Mouse (Mus musculus) CH12.LX (cell line): ENCODE measurements around the gene Rgl1.

Source experiments
- BHLHE40 ChIP-seq: IDR thresholded peaks from 2 replicates; pipeline ENCODE4 v1.6.1; 2011; ENCODE audit warnings: mild to moderate bottlenecking, low read depth, low read length, improper control_type of control experiment
- CHD1 ChIP-seq: IDR thresholded peaks from 2 replicates; pipeline ENCODE4 v1.6.1; 2012; ENCODE audit warnings: low read depth, low read length, improper control_type of control experiment, inconsistent platforms
- CTCF ChIP-seq, 2 experiments: IDR thresholded peaks in 1 of 2; conservative IDR thresholded peaks in 1 of 2; 2 replicates each; pipeline ENCODE4 v1.5.1; 2011 to 2012; ENCODE audit warnings: low read depth in 2 of 2, low read length in 2 of 2, improper control_type of control experiment in 1 of 2, inconsistent platforms in 1 of 2, mild to moderate bottlenecking in 1 of 2, moderate library complexity in 1 of 2
- E2F4 ChIP-seq: IDR thresholded peaks from 2 replicates; pipeline ENCODE4 v1.6.1; 2011; ENCODE audit warnings: low read depth, low read length, improper control_type of control experiment; ENCODE audit not compliant: insufficient replicate concordance
- ELF1 ChIP-seq: IDR thresholded peaks from 2 replicates; pipeline ENCODE4 v1.6.1; 2014; ENCODE audit warnings: low read depth, mild to moderate bottlenecking, inconsistent platforms, low read length, improper control_type of control experiment
- MAX ChIP-seq: IDR thresholded peaks from 2 replicates; pipeline ENCODE4 v1.6.1; 2011; ENCODE audit warnings: low read length, improper control_type of control experiment
- POLR2A ChIP-seq: IDR thresholded peaks from 2 replicates; pipeline ENCODE4 v1.6.1; 2011; ENCODE audit warnings: low read depth, mild to moderate bottlenecking, improper control_type of control experiment, low read length
- TBP ChIP-seq: conservative IDR thresholded peaks from 2 replicates; pipeline ENCODE4 v1.6.1; 2011; ENCODE audit warnings: low read depth, low read length, improper control_type of control experiment
- ZNF384 ChIP-seq: IDR thresholded peaks from 2 replicates; pipeline ENCODE4 v1.6.1; 2012; ENCODE audit warnings: low read depth, low read length, improper control_type of control experiment, inconsistent platforms

GRCm38 (mm10) chr1:152506175-152506574, 260.0 kb downstream of the Rgl1 start:
- TF ChIP-seq CHD1 (no peak), TBP (no peak), CTCF (conservative IDR thresholded peaks at IDR 0.05 in 1 of 2, IDR thresholded peaks at IDR 0.05 in 1 of 2; ENCODE audit: low read depth in 2 of 2, low read length in 2 of 2) (no peak), ELF1 (no peak), BHLHE40 (no peak), POLR2A (no peak), MAX (no peak), ZNF384 (no peak), E2F4 (no peak)
